Mouse (Mus musculus) kidney, embryonic 15.5 days (tissue): ENCODE measurements around the gene Wdr48. TPM values are rescaled to one million over a fixed set of nuclear protein-coding genes. Genes with fewer than 3 reads are reported as not detected.

Experiments
- ATAC-seq: fragments of 200-750 bp; cut with Nextera tagmentation; replicated peaks from 2 replicates; pipeline ENCODE4 v1.8.0; 2017; ENCODE audit warnings: moderate TSS enrichment; ENCODE audit not compliant: low FRiP score
- H3K27ac ChIP-seq: fragments of 300-500 bp; sonication (generic); 2 replicates; pipeline ENCODE4 v1.5.1; 2015; ENCODE audit warnings: mild to moderate bottlenecking, inconsistent platforms
- H3K27me3 ChIP-seq: fragments of 300-500 bp; sonication (generic); 2 replicates; pipeline ENCODE4 v1.6.1; 2015; ENCODE audit warnings: inconsistent platforms
- H3K36me3 ChIP-seq: fragments of 300-500 bp; sonication (generic); 2 replicates; pipeline ENCODE4 v1.6.1; 2015; ENCODE audit warnings: inconsistent platforms
- H3K4me1 ChIP-seq: fragments of 300-500 bp; sonication (generic); 2 replicates; pipeline ENCODE4 v1.6.1; 2015; ENCODE audit warnings: inconsistent platforms
- H3K4me2 ChIP-seq: fragments of 300-500 bp; sonication (generic); 2 replicates; pipeline ENCODE4 v1.6.1; 2015; ENCODE audit warnings: moderate library complexity, mild to moderate bottlenecking, inconsistent platforms
- H3K4me3 ChIP-seq: fragments of 300-500 bp; sonication (generic); replicated peaks from 2 replicates; pipeline ENCODE4 v1.5.1; 2015; ENCODE audit warnings: mild to moderate bottlenecking, inconsistent platforms
- H3K9ac ChIP-seq: fragments of 300-500 bp; sonication (generic); 2 replicates; pipeline ENCODE4 v1.6.1; 2015; ENCODE audit warnings: mild to moderate bottlenecking, inconsistent platforms
- H3K9me3 ChIP-seq: fragments of 300-500 bp; sonication (generic); replicated peaks from 2 replicates; pipeline ENCODE4 v1.6.1; 2016; ENCODE audit warnings: inconsistent platforms
- WGBS: fragments of 180-500 bp; shearing (Covaris S2); methylation state at CpG from one replicate; pipeline ENCODE4 v1.1.7; 2015; ENCODE audit warnings: mixed read lengths; 5-methylcytosine and 5-hydroxymethylcytosine counted together
- polyA plus RNA-seq: library from polyadenylated mRNA; unstranded; fragments of >200 nt; fragmentation: Nextera tagmentation; extraction: Ambion mirVana; gene quantifications from 2 replicates; pipeline ENCODE4 v1.2.1, GENCODE M21; 2015

The Wdr48 gene
- polyA plus RNA-seq, 1 experiment from 2014 or later, result 53.6 TPM

GRCm38 (mm10) chr9:119973281-119973680 lies 78.6 kb downstream of the Wdr48 start:
- H3K4me3 ChIP-seq, result no peak overlapping the region
- no peak overlapping the region for H3K4me2 ChIP-seq
- H3K27me3 ChIP-seq, result no peaks in the 10 kb centered on the region
- no peaks in the 10 kb centered on the region for H3K9me3 ChIP-seq
- 94% methylated on average over 23 of the region's 23 CpGs for WGBS
- peaks cover 40% of the 10 kb centered on the region for H3K4me1 ChIP-seq
- no peak overlapping the region for H3K27ac ChIP-seq
- H3K36me3 ChIP-seq, result peaks cover 41% of the 10 kb centered on the region
- no peak overlapping the region for H3K9ac ChIP-seq
- no peak for ATAC-seq

- no peak overlapping the region for H3K9ac ChIP-seq
- H3K27ac ChIP-seq, result no peak overlapping the region
- H3K4me2 ChIP-seq, result no peak overlapping the region
- H3K27me3 ChIP-seq, result no peaks in the 10 kb centered on the region
- H3K4me1 ChIP-seq, result peaks cover 47% of the 10 kb centered on the region
- no peaks in the 10 kb centered on the region for H3K9me3 ChIP-seq
- H3K4me3 ChIP-seq, result no peak overlapping the region
- H3K36me3 ChIP-seq, result peaks cover 41% of the 10 kb centered on the region
- ATAC-seq, result no peak
- 91% methylated on average over 27 of the region's 27 CpGs for WGBS
Observed at GRCm38 (mm10) chr9:119973869-119974520, 79.3 kb downstream of the Wdr48 start.

DNA sequence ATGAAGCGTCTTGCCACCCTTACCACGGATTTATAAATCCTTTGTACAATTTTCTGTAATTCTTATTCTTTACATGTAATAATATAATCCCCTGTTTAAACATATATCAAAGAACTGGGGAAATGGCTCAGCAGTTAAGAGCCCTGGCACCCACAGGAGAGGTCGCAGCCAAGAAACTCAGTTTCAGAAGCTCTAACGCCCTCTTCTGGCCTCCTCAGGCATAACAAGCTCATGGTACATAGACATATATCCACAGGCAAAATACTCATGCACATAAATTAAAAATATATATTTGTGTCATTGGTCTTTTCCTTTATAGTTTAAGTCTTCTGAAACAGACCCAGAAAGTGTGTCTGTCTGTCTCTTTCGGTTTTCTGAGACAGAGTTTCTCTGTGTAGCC lies 79.9 kb downstream of the Wdr48 start:
- Histone ChIP-seq H3K9ac (no peak overlapping the region), H3K27me3 (no peaks in the 10 kb centered on the region), H3K36me3 (peaks cover 41% of the 10 kb centered on the region), H3K4me3 (no peak overlapping the region), H3K4me1 (peaks cover 53% of the 10 kb centered on the region), H3K27ac (no peak overlapping the region), H3K4me2 (no peak overlapping the region), H3K9me3 (no peaks in the 10 kb centered on the region)
- no peak for ATAC-seq
- WGBS, result 86% methylated on average over 5 of the region's 5 CpGs

DNA sequence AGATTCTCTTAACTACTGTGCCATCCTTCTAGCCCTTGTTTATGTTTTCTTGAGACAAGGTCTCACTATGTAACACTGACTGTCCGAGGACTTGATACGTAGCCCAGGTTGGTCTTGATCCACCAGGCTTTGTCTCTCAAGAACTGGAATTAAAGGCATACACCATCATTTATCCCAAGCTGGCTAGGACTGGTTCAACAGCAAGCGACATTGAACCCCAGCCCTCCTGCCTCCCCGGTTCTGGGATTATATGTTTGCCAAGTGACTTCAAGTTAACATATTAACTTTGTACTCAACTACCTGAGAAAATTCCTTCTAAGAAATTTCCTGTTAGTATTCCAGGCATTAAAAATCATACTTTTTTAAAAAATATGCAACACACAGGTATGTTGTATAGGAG lies 80.6 kb downstream of the Wdr48 start:
- Histone ChIP-seq H3K27me3 (no peaks in the 10 kb centered on the region), H3K27ac (no peak overlapping the region), H3K4me2 (no peak overlapping the region), H3K4me1 (peaks cover 56% of the 10 kb centered on the region), H3K4me3 (no peak overlapping the region), H3K36me3 (peaks cover 41% of the 10 kb centered on the region), H3K9me3 (no peaks in the 10 kb centered on the region), H3K9ac (no peak overlapping the region)
- no peak for ATAC-seq
- 87% methylated on average over 4 of the region's 4 CpGs for WGBS

Other genes starting within 250 kb of the Wdr48 start
- gene Scn10a, start 175.6 kb upstream of the Wdr48 start, polyA plus RNA-seq, result not detected in 2 replicates
- gene Scn11a, start 69.4 kb upstream of the Wdr48 start, polyA plus RNA-seq, result 0.04 TPM in 2 replicates
- gene Gorasp1, start 42.7 kb downstream of the Wdr48 start, polyA plus RNA-seq, result 27.7 and 29.7 TPM in 2 replicates
- gene Ttc21a, start 42.7 kb downstream of the Wdr48 start, polyA plus RNA-seq, result 0.26 and 0.29 TPM in 2 replicates
- gene Csrnp1, start 89.8 kb downstream of the Wdr48 start, polyA plus RNA-seq, result 5.6 and 7.1 TPM in 2 replicates
- 0.38 and 0.41 TPM in 2 replicates for gene Xirp1, start 128.7 kb downstream of the Wdr48 start, polyA plus RNA-seq
- 6.6 and 7.3 TPM in 2 replicates for gene Cx3cr1, start 175.0 kb downstream of the Wdr48 start, polyA plus RNA-seq
- 0.18 TPM in 1 of 2 replicates, not detected in the other for gene Ccr8, start 197.2 kb downstream of the Wdr48 start, polyA plus RNA-seq
- gene Slc25a38, start 215.5 kb downstream of the Wdr48 start, polyA plus RNA-seq, result 32.4 and 37.1 TPM in 2 replicates
- 1,407 and 1,464 TPM in 2 replicates for gene Rpsa, start 232.8 kb downstream of the Wdr48 start, polyA plus RNA-seq